Mouse (Mus musculus) midbrain, embryonic 16.5 days (tissue): ENCODE data around the gene Dnajb14. TPM values are rescaled to one million over a fixed set of nuclear protein-coding genes. Genes with fewer than 3 reads are reported as not detected.
A peak's percentile ranks its signal among the peaks of the same experiment; 100 is the strongest.

Experiments
- ATAC-seq: fragments of 200-750 bp; cut with Nextera tagmentation; 2 replicates; pipeline ENCODE4 v1.8.0; 2017; ENCODE audit warnings: moderate TSS enrichment
- H3K27ac ChIP-seq: fragments of 300-500 bp; sonication (generic); 2 replicates; pipeline ENCODE4 v1.5.1; 2014; ENCODE audit warnings: mild to moderate bottlenecking, low read length, mixed read lengths
- H3K27me3 ChIP-seq: fragments of 300-500 bp; sonication (generic); 2 replicates; pipeline ENCODE4 v1.6.1; 2014; ENCODE audit warnings: low read depth, low read length, mixed read lengths; ENCODE audit not compliant: control insufficient read depth, insufficient read depth
- H3K36me3 ChIP-seq: fragments of 300-500 bp; sonication (generic); 2 replicates; pipeline ENCODE4 v1.6.1; 2014; ENCODE audit warnings: mild to moderate bottlenecking, low read length, moderate library complexity, mixed read lengths; ENCODE audit not compliant: control insufficient read depth, insufficient read depth
- H3K4me1 ChIP-seq: fragments of 300-500 bp; sonication (generic); 2 replicates; pipeline ENCODE4 v1.6.1; 2014; ENCODE audit warnings: mild to moderate bottlenecking, low read length, mixed read lengths; ENCODE audit not compliant: control insufficient read depth, insufficient read depth
- H3K4me2 ChIP-seq: fragments of 300-500 bp; sonication (generic); 2 replicates; pipeline ENCODE4 v1.6.1; 2014; ENCODE audit warnings: mild to moderate bottlenecking, low read length, mixed read lengths
- H3K4me3 ChIP-seq: fragments of 300-500 bp; sonication (generic); 2 replicates; pipeline ENCODE4 v1.5.1; 2014; ENCODE audit warnings: low read depth, mild to moderate bottlenecking, low read length, moderate library complexity, mixed read lengths
- H3K9ac ChIP-seq: fragments of 300-500 bp; sonication (generic); 2 replicates; pipeline ENCODE4 v1.6.1; 2014; ENCODE audit warnings: low read depth, low read length, mixed read lengths
- H3K9me3 ChIP-seq: fragments of 300-500 bp; sonication (generic); replicated peaks from 2 replicates; pipeline ENCODE4 v1.6.1; 2014; ENCODE audit warnings: mild to moderate bottlenecking, low read length, mixed read lengths; ENCODE audit not compliant: control insufficient read depth, poor library complexity, severe bottlenecking
- WGBS: fragments of 180-500 bp; shearing (Covaris S2); extraction: QIAGEN DNeasy Blood & Tissue Kit; methylation state at CpG from one replicate; pipeline ENCODE4 v1.1.7; 2014; 5-methylcytosine and 5-hydroxymethylcytosine counted together
- polyA plus RNA-seq: library from polyadenylated mRNA; unstranded; fragments of >200 nt; fragmentation: Nextera tagmentation; extraction: Ambion mirVana; gene quantifications from 2 replicates; pipeline ENCODE4 v1.2.1, GENCODE M21; 2015

Dnajb14 gene
- polyA plus RNA-seq, 1 experiment from 2014 or later = 14.3 TPM

- no peaks in the 10 kb centered on the region for H3K27me3 ChIP-seq
- H3K27ac ChIP-seq = peak overlapping the region; percentile 92
- no peaks in the 10 kb centered on the region for H3K9me3 ChIP-seq
- H3K36me3 ChIP-seq = no peaks in the 10 kb centered on the region
- peak overlapping the region; percentile 64 for H3K4me2 ChIP-seq
- H3K9ac ChIP-seq = peak overlapping the region; percentile 100
- H3K4me3 ChIP-seq = peak overlapping the region; percentile 92
- WGBS = 3% methylated on average over 26 of the region's 26 CpGs
- H3K4me1 ChIP-seq = peaks cover 18% of the 10 kb centered on the region
- ATAC-seq = no peak
Measured at GRCm38 (mm10) chr3:137868094-137868913, 829 bp downstream of the Dnajb14 start.

- H3K4me2 ChIP-seq = peak overlapping the region; percentile 16; the same call in 1 of the 2 replicates
- H3K4me3 ChIP-seq = no peak overlapping the region
- peaks cover 16% of the 10 kb centered on the region for H3K4me1 ChIP-seq
- no peaks in the 10 kb centered on the region for H3K36me3 ChIP-seq
- no peaks in the 10 kb centered on the region for H3K9me3 ChIP-seq
- no peak for ATAC-seq
- H3K9ac ChIP-seq = no peak overlapping the region
- no peak overlapping the region for H3K27ac ChIP-seq
- H3K27me3 ChIP-seq = no peaks in the 10 kb centered on the region
- 91% methylated on average over 9 of the region's 9 CpGs for WGBS
Measured at GRCm38 (mm10) chr3:137869395-137869794, 1.9 kb downstream of the Dnajb14 start.

GRCm38 (mm10) chr3:137879313-137879712 is 11.8 kb downstream of the Dnajb14 start:
- H3K4me3 ChIP-seq = no peak overlapping the region
- no peaks in the 10 kb centered on the region for H3K27me3 ChIP-seq
- H3K9me3 ChIP-seq = no peaks in the 10 kb centered on the region
- H3K27ac ChIP-seq = no peak overlapping the region
- H3K4me2 ChIP-seq = no peak overlapping the region
- no peaks in the 10 kb centered on the region for H3K36me3 ChIP-seq
- no peaks in the 10 kb centered on the region for H3K4me1 ChIP-seq
- WGBS = 83% methylated on average over 3 of the region's 3 CpGs
- no peak overlapping the region for H3K9ac ChIP-seq
- ATAC-seq = no peak

GRCm38 (mm10) chr3:137880109-137880748 is 12.8 kb downstream of the Dnajb14 start:
- H3K27me3 ChIP-seq = no peaks in the 10 kb centered on the region
- WGBS = 60% methylated on average over 4 of the region's 4 CpGs
- no peak for ATAC-seq
- no peak overlapping the region for H3K9ac ChIP-seq
- H3K4me3 ChIP-seq = no peak overlapping the region
- no peaks in the 10 kb centered on the region for H3K4me1 ChIP-seq
- H3K4me2 ChIP-seq = no peak overlapping the region
- no peak overlapping the region for H3K27ac ChIP-seq
- H3K9me3 ChIP-seq = no peaks in the 10 kb centered on the region
- H3K36me3 ChIP-seq = no peaks in the 10 kb centered on the region

GRCm38 (mm10) chr3:137881093-137881492 is 13.6 kb downstream of the Dnajb14 start:
- Histone ChIP-seq H3K4me1 (no peaks in the 10 kb centered on the region), H3K27ac (no peak overlapping the region)
- 92% methylated on average over 5 of the region's 5 CpGs for WGBS

GRCm38 (mm10) chr3:137887961-137888360 is 20.5 kb downstream of the Dnajb14 start:
- no peak overlapping the region for H3K4me2 ChIP-seq
- no peak overlapping the region for H3K9ac ChIP-seq
- no peak overlapping the region for H3K4me3 ChIP-seq
- no peaks in the 10 kb centered on the region for H3K27me3 ChIP-seq
- 64% methylated on average over 7 of the region's 7 CpGs for WGBS
- peaks cover 16% of the 10 kb centered on the region for H3K36me3 ChIP-seq
- no peaks in the 10 kb centered on the region for H3K9me3 ChIP-seq
- H3K4me1 ChIP-seq = no peaks in the 10 kb centered on the region
- H3K27ac ChIP-seq = no peak overlapping the region
- ATAC-seq = no peak

More at GRCm38 (mm10) chr3:137881093-137881492, 13.6 kb downstream of the Dnajb14 start:
- no peak overlapping the region for H3K4me2 ChIP-seq
- H3K9me3 ChIP-seq = no peaks in the 10 kb centered on the region
- no peaks in the 10 kb centered on the region for H3K36me3 ChIP-seq
- no peak for ATAC-seq
- no peaks in the 10 kb centered on the region for H3K27me3 ChIP-seq
- H3K4me3 ChIP-seq = no peak overlapping the region
- no peak overlapping the region for H3K9ac ChIP-seq

GRCm38 (mm10) chr3:137891089-137891488 is 23.6 kb downstream of the Dnajb14 start:
- no peak overlapping the region for H3K27ac ChIP-seq
- peaks cover 26% of the 10 kb centered on the region for H3K36me3 ChIP-seq
- ATAC-seq = no peak

GRCm38 (mm10) chr3:137892118-137892517 is 24.6 kb downstream of the Dnajb14 start:
- 95% methylated on average over 4 of the region's 4 CpGs for WGBS
- no peak for ATAC-seq
- H3K27ac ChIP-seq = no peak overlapping the region

More at GRCm38 (mm10) chr3:137891089-137891488, 23.6 kb downstream of the Dnajb14 start:
- Histone ChIP-seq H3K9ac (no peak overlapping the region), H3K9me3 (no peaks in the 10 kb centered on the region), H3K27me3 (no peaks in the 10 kb centered on the region), H3K4me1 (no peaks in the 10 kb centered on the region), H3K4me3 (no peak overlapping the region), H3K4me2 (no peak overlapping the region)
- 69% methylated on average over 3 of the region's 3 CpGs for WGBS

GRCm38 (mm10) chr3:137893789-137894188 is 26.3 kb downstream of the Dnajb14 start:
- Histone ChIP-seq H3K27ac (no peak overlapping the region), H3K4me1 (no peaks in the 10 kb centered on the region), H3K4me2 (no peak overlapping the region), H3K27me3 (no peaks in the 10 kb centered on the region), H3K9ac (no peak overlapping the region), H3K9me3 (no peaks in the 10 kb centered on the region), H3K36me3 (peaks cover 33% of the 10 kb centered on the region), H3K4me3 (no peak overlapping the region)
- 76% methylated on average over 4 of the region's 4 CpGs for WGBS
- ATAC-seq = no peak

More at GRCm38 (mm10) chr3:137892118-137892517, 24.6 kb downstream of the Dnajb14 start:
- no peaks in the 10 kb centered on the region for H3K9me3 ChIP-seq
- no peak overlapping the region for H3K4me3 ChIP-seq
- no peak overlapping the region for H3K4me2 ChIP-seq
- H3K36me3 ChIP-seq = peaks cover 26% of the 10 kb centered on the region
- H3K9ac ChIP-seq = no peak overlapping the region
- no peaks in the 10 kb centered on the region for H3K27me3 ChIP-seq
- H3K4me1 ChIP-seq = no peaks in the 10 kb centered on the region
